Mouse (Mus musculus): ENCODE data around the gene Kcp. TPM values are rescaled to one million over a fixed set of nuclear protein-coding genes. Genes with fewer than 3 reads are reported as not detected.

The Kcp gene
- polyA plus RNA-seq, 1 experiment, result 4.1 TPM

- H3K4me3 ChIP-seq (ENCODE audit: insufficient read depth, low read length), result no peak overlapping the region
- no peaks in the 10 kb centered on the region for H3K4me1 ChIP-seq (ENCODE audit: control insufficient read depth, insufficient read depth, low read length)
- no peak overlapping the region for H3K27ac ChIP-seq (ENCODE audit: insufficient read depth, low read length)
- no peak for TF ChIP-seq CTCF (IDR thresholded peaks at IDR 0.05; ENCODE audit: extremely low read depth, insufficient read depth, low read length)
- no peak for TF ChIP-seq POLR2A (IDR thresholded peaks at IDR 0.05; ENCODE audit: extremely low read depth, insufficient read depth, low read length)
Measured at GRCm38 (mm10) chr6:29430681-29431420, 76.9 kb downstream of the Kcp start.

GRCm38 (mm10) chr6:29428171-29428570 is 79.6 kb downstream of the Kcp start:
- H3K27ac ChIP-seq (ENCODE audit: insufficient read depth, low read length), result no peak overlapping the region
- H3K4me1 ChIP-seq (ENCODE audit: control insufficient read depth, insufficient read depth, low read length), result no peaks in the 10 kb centered on the region
- no peak overlapping the region for H3K4me3 ChIP-seq (ENCODE audit: insufficient read depth, low read length)
- TF ChIP-seq POLR2A (IDR thresholded peaks at IDR 0.05; ENCODE audit: extremely low read depth, insufficient read depth, low read length), result no peak
- no peak for TF ChIP-seq CTCF (IDR thresholded peaks at IDR 0.05; ENCODE audit: extremely low read depth, insufficient read depth, low read length)

- H3K27ac ChIP-seq (ENCODE audit: insufficient read depth, low read length), result no peak overlapping the region
- H3K4me1 ChIP-seq (ENCODE audit: control insufficient read depth, insufficient read depth, low read length), result no peaks in the 10 kb centered on the region
- no peak for TF ChIP-seq POLR2A (IDR thresholded peaks at IDR 0.05; ENCODE audit: extremely low read depth, insufficient read depth, low read length)
- no peak for TF ChIP-seq CTCF (IDR thresholded peaks at IDR 0.05; ENCODE audit: extremely low read depth, insufficient read depth, low read length)
- H3K4me3 ChIP-seq (ENCODE audit: insufficient read depth, low read length), result no peak overlapping the region
Measured at GRCm38 (mm10) chr6:29426331-29426730, 81.4 kb downstream of the Kcp start.

- Histone ChIP-seq H3K4me1 (ENCODE audit: control insufficient read depth, insufficient read depth, low read length) (no peaks in the 10 kb centered on the region), H3K27ac (ENCODE audit: insufficient read depth, low read length) (no peak overlapping the region), H3K4me3 (ENCODE audit: insufficient read depth, low read length) (no peak overlapping the region)
- TF ChIP-seq POLR2A (IDR thresholded peaks at IDR 0.05; ENCODE audit: extremely low read depth, insufficient read depth, low read length), result no peak
- TF ChIP-seq CTCF (IDR thresholded peaks at IDR 0.05; ENCODE audit: extremely low read depth, insufficient read depth, low read length), result no peak
Measured at GRCm38 (mm10) chr6:29425118-29425517, 82.6 kb downstream of the Kcp start.

Other genes starting within 250 kb of the Kcp start
- gene Hilpda, start 235.5 kb downstream of the Kcp start, polyA plus RNA-seq (2012; rRNA removed), result 12.3 and 12.9 TPM in 2 replicates
- 1.7 and 3.0 TPM in 2 replicates for gene Fam71f2, start 228.4 kb downstream of the Kcp start, polyA plus RNA-seq (2012; rRNA removed)
- gene Fam71f1, start 188.8 kb downstream of the Kcp start, polyA plus RNA-seq (2012; rRNA removed), result not detected in 2 replicates
- gene Calu, start 159.9 kb downstream of the Kcp start, polyA plus RNA-seq (2012; rRNA removed), result 61.8 and 67.4 TPM in 2 replicates
- gene Opn1sw, start 119.5 kb downstream of the Kcp start, polyA plus RNA-seq (2012; rRNA removed), result 0.19 and 0.42 TPM in 2 replicates
- 148 and 150 TPM in 2 replicates for gene Ccdc136, start 111.6 kb downstream of the Kcp start, polyA plus RNA-seq (2012; rRNA removed)
- 0.54 and 0.55 TPM in 2 replicates for gene Flnc, start 74.7 kb downstream of the Kcp start, polyA plus RNA-seq (2012; rRNA removed)
- gene Atp6v1f, start 40.2 kb downstream of the Kcp start, polyA plus RNA-seq (2012; rRNA removed), result 403 and 411 TPM in 2 replicates
- gene Atp6v1fnb, start 36.5 kb downstream of the Kcp start, polyA plus RNA-seq (2012; rRNA removed), result 0.17 TPM in 1 of 2 replicates, not detected in the other
- gene Irf5, start 18.7 kb upstream of the Kcp start, polyA plus RNA-seq (2012; rRNA removed), result 5.2 and 6.1 TPM in 2 replicates
- gene Tnpo3, start 101.9 kb upstream of the Kcp start, polyA plus RNA-seq (2012; rRNA removed), result 51.0 and 52.4 TPM in 2 replicates
- gene Tspan33, start 186.3 kb upstream of the Kcp start, polyA plus RNA-seq (2012; rRNA removed), result 28.8 and 30.1 TPM in 2 replicates
- 8.3 and 9.6 TPM in 2 replicates for gene Smo, start 227.6 kb upstream of the Kcp start, polyA plus RNA-seq (2012; rRNA removed)

Data from cortical plate, adult 2 months (tissue).